Mouse (Mus musculus): ENCODE data around the gene Ttc30a2. TPM values are rescaled to one million over a fixed set of nuclear protein-coding genes. Genes with fewer than 3 reads are reported as not detected.
"Not testable (repeated sequence)": the region's sequence is repeated elsewhere in the genome, so short reads cannot be mapped to it uniquely, and the experiment has no call there.

Ttc30a2 gene
- polyA plus RNA-seq, 1 experiment, result 0.17 TPM

DNA sequence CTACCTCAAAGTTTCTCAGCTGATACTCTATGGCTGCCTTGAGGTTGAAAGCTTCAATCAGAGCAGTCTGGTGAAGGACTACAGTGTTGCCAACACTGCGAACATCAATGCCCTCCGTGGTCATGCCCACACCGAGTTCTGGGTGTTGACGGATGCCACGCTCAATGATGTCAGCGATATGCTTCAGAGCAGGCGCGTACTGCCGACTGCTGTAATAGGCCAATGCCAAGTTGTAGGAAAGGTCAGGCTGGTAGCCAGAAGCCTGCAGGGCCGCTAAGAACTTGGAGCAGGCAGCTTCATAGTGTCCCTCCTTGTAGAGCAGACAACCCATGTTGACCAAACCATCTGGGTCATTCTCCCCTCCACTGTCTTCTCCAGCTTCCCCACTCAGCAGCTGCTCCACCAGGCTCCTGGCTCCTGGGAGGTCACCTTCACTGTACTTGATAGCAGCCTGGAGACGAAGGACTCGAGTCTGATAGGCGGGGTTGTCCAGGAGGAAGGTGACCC is 3.0 kb upstream of the Ttc30a2 start:
- not testable (repeated sequence) for DNase-seq (ENCODE audit: low spot score)

DNA sequence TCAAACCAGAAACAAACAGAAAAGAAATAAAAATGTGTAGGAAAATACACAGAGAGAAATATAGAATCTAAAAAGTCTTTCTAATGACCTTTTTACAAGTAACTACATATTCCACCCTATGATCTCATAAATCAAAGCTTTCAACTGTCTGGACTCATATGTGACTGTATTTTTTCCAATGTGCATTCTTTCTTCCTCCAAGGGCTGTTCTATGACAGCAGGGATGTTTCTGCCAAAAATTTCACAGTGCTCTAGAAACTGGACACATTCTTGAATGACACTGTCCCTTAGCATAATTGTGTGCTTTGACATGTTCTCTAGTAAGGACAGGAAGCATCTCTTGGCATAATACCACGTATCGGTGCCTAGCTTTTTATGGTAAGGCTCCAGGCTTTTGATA is 1.9 kb downstream of the Ttc30a2 start:
- not testable (repeated sequence) for DNase-seq (ENCODE audit: low spot score)

DNA sequence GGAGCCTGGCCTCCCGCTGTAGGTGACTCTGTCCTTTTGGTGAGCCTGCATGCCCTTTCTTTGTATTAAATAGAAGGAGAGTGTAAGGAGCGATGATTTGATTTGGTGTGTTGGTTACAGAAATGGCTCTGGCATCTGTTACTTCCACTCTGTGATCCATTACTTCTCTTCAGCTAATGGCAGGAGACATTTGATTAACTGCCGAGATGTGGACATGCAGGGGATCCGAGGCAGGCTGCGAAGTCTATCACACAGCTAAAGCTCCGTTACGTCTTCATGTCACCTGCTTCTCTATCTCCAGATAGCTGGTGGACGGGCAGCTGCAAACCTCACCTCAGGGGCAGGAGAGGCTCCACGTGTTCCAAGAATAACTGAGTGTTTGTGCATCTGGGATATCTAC is 3.8 kb downstream of the Ttc30a2 start:
- DNase-seq (ENCODE audit: low spot score), result no peak

DNA sequence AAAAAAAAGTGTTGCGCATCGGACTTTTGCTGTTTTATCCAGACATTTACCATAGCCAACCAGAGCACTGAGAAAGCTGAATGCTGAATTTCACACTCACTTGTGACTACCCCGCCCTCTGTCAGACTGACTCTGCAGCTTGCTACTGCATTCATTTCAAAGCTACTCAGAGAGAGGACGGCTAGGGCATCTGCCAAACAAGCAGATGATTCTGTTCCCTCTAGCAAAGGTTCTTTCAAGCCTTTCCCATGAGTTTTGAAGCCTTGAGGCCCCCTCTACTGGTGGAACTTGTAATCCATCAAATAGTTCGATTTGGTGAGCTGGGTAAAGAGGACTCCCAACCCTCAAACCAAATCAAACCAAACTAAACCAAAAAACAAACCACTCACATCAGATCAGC is 13.0 kb downstream of the Ttc30a2 start:
- DNase-seq (ENCODE audit: low spot score), result no peak

DNA sequence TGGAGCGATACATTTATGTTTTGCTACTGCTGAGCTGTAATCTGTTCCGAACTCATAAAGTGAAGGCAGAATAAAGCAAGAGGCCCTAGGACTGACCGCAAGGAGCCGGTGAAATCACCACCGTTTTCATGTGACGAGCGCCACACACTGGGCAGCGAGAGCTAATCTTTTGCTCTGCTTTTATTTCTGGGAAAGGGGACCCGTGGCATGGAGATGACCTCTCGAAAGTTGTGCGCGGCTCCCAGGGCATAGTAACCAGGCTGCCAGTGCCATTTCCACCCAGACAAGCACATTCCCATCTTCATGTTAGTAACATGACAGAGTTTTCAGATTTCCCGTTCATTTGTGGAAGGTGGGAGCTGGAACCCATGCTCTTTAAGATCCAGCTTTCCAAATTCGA is 13.5 kb downstream of the Ttc30a2 start:
- DNase-seq (ENCODE audit: low spot score), result no peak

- no peak for DNase-seq (ENCODE audit: low spot score)
These were observed 13.9 kb downstream of the Ttc30a2 start for GRCm38 (mm10) chr2:75964051-75964450.

GRCm38 (mm10) chr2:75963211-75963840 is 14.6 kb downstream of the Ttc30a2 start:
- no peak for DNase-seq (ENCODE audit: low spot score)

- DNase-seq (ENCODE audit: low spot score), result no peak
These were observed 17.3 kb downstream of the Ttc30a2 start for GRCm38 (mm10) chr2:75960366-75961330.

DNA sequence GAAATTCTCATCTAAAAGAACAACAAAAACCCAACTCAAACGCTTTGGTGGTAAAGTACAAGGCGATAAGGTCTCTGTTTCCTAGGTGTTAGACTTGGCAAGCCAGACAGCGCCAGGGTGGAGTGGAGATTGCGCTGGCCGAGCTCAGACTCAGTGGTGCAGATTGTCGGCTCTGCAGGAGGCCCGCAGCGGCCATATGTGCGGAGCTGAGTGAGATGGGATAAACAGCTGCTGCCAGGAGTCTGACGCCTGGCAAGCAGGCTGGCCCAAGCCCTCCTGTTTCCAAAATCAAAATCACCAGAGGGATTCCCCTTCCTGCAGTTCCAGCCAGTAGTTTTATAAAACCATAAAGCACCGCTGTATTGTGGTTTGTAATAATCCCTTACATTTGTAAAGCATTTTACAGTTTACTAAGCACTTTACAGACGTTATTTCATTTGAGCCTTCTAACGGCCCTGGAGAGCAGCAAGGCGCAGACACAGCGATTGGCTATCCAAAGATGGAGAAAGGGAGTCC is 18.1 kb downstream of the Ttc30a2 start:
- no peak for DNase-seq (ENCODE audit: low spot score)

- no peak for DNase-seq (ENCODE audit: low spot score)
These were observed 18.7 kb downstream of the Ttc30a2 start for GRCm38 (mm10) chr2:75959183-75959849.

DNA sequence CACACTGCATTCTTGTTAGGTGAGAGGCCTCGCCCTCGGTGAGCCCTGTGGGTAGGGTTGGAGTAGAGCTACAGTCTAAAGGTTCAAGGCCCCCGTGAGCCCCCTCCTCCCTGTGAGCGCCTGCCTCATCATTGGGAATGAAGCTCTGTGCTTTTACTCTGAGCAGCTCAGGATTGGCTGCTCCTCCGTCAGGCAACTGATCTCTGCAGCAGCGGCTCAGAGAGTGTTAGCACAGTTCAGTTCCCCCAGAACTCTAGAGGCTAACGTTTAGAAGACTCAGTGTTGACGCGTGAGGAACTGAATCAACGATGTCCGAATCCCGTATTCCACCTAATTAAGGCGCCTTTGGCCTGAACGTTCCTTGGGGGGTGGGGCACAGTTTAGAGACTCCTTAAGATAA is 22.3 kb downstream of the Ttc30a2 start:
- DNase-seq (ENCODE audit: low spot score), result no peak

- no peak for DNase-seq (ENCODE audit: low spot score)
These were observed 24.6 kb downstream of the Ttc30a2 start for GRCm38 (mm10) chr2:75953320-75953719.

DNA sequence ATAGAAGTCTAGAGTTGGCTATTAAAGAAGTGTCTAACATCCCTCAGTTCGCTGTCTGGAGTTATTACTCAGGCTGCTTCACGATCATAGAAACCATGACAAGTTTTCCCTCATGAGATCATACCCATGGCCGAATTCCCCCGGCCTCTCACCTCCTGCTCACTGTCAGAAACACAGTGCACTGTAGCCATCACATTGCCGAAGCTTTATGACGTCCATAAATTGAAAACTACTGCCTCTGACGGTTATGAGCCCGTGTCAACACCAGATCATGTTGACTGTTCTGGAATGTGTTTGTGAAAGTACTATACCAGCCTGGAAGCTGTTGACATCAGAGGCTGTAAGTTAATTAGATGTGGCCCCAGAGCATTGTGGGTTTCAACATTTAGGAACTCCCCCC is 27.3 kb downstream of the Ttc30a2 start:
- DNase-seq (ENCODE audit: low spot score), result no peak

GRCm38 (mm10) chr2:75938117-75939063 is 39.6 kb downstream of the Ttc30a2 start, which contains the start of gene Ttc30b:
TSS of gene Ttc30b (minus strand) at chr2:75938585.
- DNase-seq (ENCODE audit: low spot score), result peak; percentile 59

DNA sequence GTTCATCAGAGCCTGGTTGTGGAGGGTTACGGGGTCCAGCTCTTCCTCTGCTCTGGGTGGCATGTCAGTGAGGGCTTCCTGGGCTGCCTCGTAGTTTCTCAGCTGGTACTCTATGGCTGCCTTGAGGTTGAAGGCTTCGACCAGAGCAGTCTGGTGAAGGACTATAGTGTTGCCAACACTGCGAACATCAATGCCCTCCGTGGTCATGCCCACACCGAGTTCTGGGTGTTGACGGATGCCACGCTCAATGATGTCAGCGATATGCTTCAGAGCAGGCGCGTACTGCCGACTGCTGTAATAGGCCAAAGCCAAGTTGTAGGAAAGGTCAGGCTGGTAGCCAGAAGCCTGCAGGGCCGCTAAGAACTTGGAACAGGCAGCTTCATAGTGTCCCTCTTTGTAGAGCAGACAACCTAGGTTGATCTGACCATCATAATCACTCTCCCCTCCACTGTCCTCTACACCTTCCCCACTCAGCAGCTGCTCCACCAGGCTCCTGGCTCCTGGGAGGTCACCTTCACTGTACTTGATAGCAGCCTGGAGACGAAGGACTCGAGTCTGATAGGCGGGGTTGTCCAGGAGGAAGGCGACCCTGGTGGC is 40.4 kb downstream of the Ttc30a2 start:
- peak; percentile 22 for DNase-seq (ENCODE audit: low spot score)

DNA sequence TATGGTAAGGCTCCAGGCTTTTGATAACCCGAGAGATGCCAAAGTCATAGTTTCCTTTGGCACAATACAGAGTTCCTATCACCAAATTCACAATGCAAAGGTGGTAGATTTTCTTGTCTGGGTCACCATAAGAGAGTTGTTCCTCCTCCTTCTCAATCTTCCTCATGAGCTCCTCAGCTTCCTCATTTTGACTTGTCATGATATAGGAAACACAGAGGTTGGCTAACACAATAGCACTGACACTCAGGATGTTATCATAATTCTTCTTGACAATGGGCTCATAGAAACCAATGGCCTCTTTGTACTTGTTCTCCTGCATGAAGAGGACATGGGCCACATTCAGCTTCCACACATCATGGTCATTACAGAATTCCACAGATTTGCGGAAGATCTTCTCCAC is 41.3 kb downstream of the Ttc30a2 start:
- not testable (repeated sequence) for DNase-seq (ENCODE audit: low spot score)

- no peak for DNase-seq (ENCODE audit: low spot score)
These were observed 44.4 kb downstream of the Ttc30a2 start for GRCm38 (mm10) chr2:75933541-75933940.

DNA sequence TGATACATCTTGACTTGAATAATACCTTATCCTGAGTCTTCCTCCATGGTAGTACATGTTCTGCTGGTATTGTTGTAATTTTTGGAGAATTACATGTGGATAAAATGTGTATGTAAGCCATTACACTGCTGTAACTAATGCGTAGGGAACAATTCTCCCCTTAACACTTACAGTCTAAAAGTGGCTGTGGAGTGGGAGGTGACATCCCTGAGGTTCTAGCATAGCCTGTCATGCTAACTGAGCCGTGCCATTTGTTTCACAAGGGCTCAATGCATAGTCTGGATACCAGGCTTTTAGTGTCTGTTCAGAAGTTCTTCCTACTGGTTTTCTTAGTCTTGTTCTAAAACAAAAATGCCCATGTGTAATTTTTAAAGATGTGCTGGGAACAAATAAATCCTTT is 47.0 kb downstream of the Ttc30a2 start:
- DNase-seq (ENCODE audit: low spot score), result no peak

GRCm38 (mm10) chr2:75929786-75930444 is 48.1 kb downstream of the Ttc30a2 start:
- DNase-seq (ENCODE audit: low spot score), result no peak

GRCm38 (mm10) chr2:75929141-75929540 is 48.8 kb downstream of the Ttc30a2 start:
- no peak for DNase-seq (ENCODE audit: low spot score)

Measured in urinary bladder, adult 2 months (tissue).